Mouse (Mus musculus) neural tube, embryonic 11.5 days (tissue): Measurements from ENCODE around the gene Npr3. TPM values are rescaled to one million over a fixed set of nuclear protein-coding genes. Genes with fewer than 3 reads are reported as not detected.

Experiments used
- ATAC-seq: fragments of 200-750 bp; cut with Nextera tagmentation; 2 replicates; pipeline ENCODE4 v1.8.0; 2017; ENCODE audit warnings: moderate number of reproducible peaks, mild to moderate bottlenecking, moderate TSS enrichment, moderate library complexity; ENCODE audit not compliant: insufficient read depth, low FRiP score, low TSS enrichment
- DNase-seq: peaks from one replicate; pipeline ENCODE4 v3.0.0-alpha.2; 2015; ENCODE audit warnings: low spot score
- H3K27ac ChIP-seq: fragments of 300-500 bp; sonication (generic); 2 replicates; pipeline ENCODE4 v1.5.1; 2014; ENCODE audit warnings: low read depth, mild to moderate bottlenecking, low read length
- H3K27me3 ChIP-seq: fragments of 300-500 bp; sonication (generic); 2 replicates; pipeline ENCODE4 v1.6.1; 2014; ENCODE audit warnings: mild to moderate bottlenecking, low read length, mixed read lengths; ENCODE audit not compliant: control insufficient read depth, insufficient read depth
- H3K36me3 ChIP-seq: fragments of 300-500 bp; sonication (generic); 2 replicates; pipeline ENCODE4 v1.6.1; 2014; ENCODE audit warnings: mild to moderate bottlenecking, low read length, moderate library complexity, mixed read lengths; ENCODE audit not compliant: control insufficient read depth, insufficient read depth
- H3K4me1 ChIP-seq: fragments of 300-500 bp; sonication (generic); 2 replicates; pipeline ENCODE4 v1.6.1; 2014; ENCODE audit warnings: low read length, mixed read lengths; ENCODE audit not compliant: control insufficient read depth, insufficient read depth
- H3K4me2 ChIP-seq: fragments of 300-500 bp; sonication (generic); 2 replicates; pipeline ENCODE4 v1.6.1; 2014; ENCODE audit warnings: low read depth, mild to moderate bottlenecking, moderate library complexity
- H3K4me3 ChIP-seq: fragments of 300-500 bp; sonication (generic); 2 replicates; pipeline ENCODE4 v1.5.1; 2014; ENCODE audit warnings: low read depth, low read length
- H3K9ac ChIP-seq: fragments of 300-500 bp; sonication (generic); 2 replicates; pipeline ENCODE4 v1.6.1; 2014; ENCODE audit warnings: mild to moderate bottlenecking, low read length
- H3K9me3 ChIP-seq: fragments of 300-500 bp; sonication (generic); 2 replicates; pipeline ENCODE4 v1.6.1; 2016; ENCODE audit warnings: low read length; ENCODE audit not compliant: control insufficient read depth
- WGBS: fragments of 180-500 bp; shearing (Covaris S2); extraction: QIAGEN DNeasy Blood & Tissue Kit; methylation state at CpG from one replicate; pipeline ENCODE4 v1.1.7; 2014; 5-methylcytosine and 5-hydroxymethylcytosine counted together
- polyA plus RNA-seq: library from polyadenylated mRNA; unstranded; fragments of >200 nt; fragmentation: Nextera tagmentation; extraction: Ambion mirVana; gene quantifications from 2 replicates; pipeline ENCODE4 v1.2.1, GENCODE M21; 2014

Gene Npr3
- polyA plus RNA-seq, 1 experiment from 2014 or later, result 4.8 TPM

DNA sequence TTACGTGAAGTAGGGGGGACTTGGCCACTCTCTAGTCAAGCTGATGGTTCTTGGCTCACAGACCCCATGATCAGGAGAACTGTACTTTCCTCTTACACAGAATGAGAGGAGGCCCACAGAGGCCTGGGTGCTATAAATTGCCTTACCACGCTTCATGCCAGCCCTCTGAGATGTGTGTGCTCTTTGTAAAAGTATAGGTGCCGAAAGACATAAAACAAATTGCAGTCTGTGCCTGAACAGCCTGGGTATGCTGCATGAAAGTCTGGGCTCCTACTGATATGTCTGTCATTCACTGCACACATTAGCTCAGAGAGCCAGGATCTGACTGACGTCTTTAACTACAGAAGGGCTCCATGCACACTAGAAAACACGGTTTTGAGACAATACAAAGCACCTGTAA lies 9.9 kb downstream of the Npr3 start:
- DNase-seq (no peak), ATAC-seq (no peak)
- no peaks in the 10 kb centered on the region for H3K27me3 ChIP-seq
- 80% methylated on average over 5 of the region's 5 CpGs for WGBS
- no peak overlapping the region for H3K4me3 ChIP-seq
- H3K9ac ChIP-seq, result no peak overlapping the region
- H3K9me3 ChIP-seq, result no peaks in the 10 kb centered on the region
- no peaks in the 10 kb centered on the region for H3K36me3 ChIP-seq
- no peaks in the 10 kb centered on the region for H3K4me1 ChIP-seq
- H3K27ac ChIP-seq, result no peak overlapping the region
- no peak overlapping the region for H3K4me2 ChIP-seq

DNA sequence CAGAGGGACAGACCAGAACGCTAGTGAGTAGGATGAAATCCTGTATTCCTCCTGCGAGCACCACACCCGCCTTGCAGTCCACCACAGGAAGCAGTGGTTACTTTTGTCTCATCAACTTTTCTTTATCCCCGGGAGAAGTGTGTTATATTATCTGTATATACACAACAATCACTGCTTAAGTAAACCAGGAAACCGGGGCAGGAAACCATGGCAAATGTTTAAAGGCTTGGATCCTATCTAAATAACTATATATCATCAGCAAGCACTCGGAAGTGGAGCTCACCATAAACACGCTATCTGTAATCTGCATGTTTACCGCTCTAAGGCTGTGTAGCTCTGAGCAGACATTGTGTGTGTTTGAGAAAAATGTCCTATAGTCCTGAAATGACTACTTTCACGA lies 13.1 kb downstream of the Npr3 start:
- WGBS, result 78% methylated on average over 9 of the region's 9 CpGs
- no peak for DNase-seq
- H3K27me3 ChIP-seq, result no peaks in the 10 kb centered on the region
- no peak overlapping the region for H3K27ac ChIP-seq
- no peak for ATAC-seq
- H3K9me3 ChIP-seq, result no peaks in the 10 kb centered on the region
- H3K36me3 ChIP-seq, result no peaks in the 10 kb centered on the region
- H3K9ac ChIP-seq, result no peak overlapping the region
- H3K4me2 ChIP-seq, result no peak overlapping the region
- no peak overlapping the region for H3K4me3 ChIP-seq
- H3K4me1 ChIP-seq, result no peaks in the 10 kb centered on the region

DNA sequence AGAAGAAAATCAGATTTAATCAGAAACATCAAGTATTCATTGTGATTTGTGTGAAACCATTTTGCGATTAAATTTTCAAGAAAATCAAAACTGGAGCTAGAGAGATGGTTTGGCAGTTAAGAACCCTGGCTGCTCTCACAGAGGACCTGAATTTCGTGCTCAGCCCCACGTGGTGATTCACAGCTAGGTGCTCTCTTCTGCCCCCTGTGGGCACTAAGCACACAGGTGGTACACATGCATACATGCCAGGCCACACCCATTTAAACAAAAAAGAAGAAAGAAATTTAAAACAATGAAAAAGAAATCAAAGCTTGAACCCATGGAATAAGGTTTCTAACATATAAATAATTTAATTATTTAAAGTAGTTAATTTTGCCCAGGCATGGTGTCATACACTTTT lies 15.7 kb downstream of the Npr3 start:
- Histone ChIP-seq H3K9ac (no peak overlapping the region), H3K4me1 (no peaks in the 10 kb centered on the region), H3K27ac (no peak overlapping the region), H3K36me3 (no peaks in the 10 kb centered on the region), H3K9me3 (no peaks in the 10 kb centered on the region), H3K4me2 (no peak overlapping the region), H3K27me3 (no peaks in the 10 kb centered on the region), H3K4me3 (no peak overlapping the region)
- WGBS, result 61% methylated on average over 3 of the region's 3 CpGs
- no peak for DNase-seq
- no peak for ATAC-seq

DNA sequence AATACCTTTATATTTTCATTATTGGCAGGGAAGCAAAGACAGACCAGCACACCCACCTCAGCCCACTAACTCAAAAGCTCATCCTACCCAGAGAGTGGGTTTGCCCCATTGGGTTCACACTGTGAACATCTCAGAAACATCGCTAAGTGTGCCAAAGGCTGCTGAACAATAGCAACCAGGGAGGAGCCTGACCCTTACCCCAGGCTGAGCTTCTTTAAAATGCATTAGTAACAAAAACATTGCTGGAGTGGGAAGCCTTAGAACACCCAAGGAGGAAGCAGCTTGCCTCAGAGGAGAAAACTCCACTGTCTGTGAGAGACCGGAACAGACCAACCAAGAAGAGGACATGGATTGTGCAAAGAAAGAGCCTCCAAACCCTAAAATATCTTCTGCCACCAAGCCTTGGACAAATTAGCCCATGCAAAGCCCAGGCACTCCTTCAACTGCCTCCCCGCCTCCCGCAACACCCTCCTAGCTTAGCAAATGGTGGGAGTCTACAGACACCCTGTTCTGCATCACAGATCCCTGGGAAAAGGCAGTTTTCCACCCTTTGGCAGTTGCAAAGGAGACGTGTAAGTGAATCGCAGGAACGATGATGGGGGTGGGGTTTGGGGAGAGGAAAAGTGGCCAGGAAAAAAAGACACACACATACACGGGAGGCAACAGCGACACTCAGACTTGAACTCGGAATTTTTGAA lies 24.4 kb downstream of the Npr3 start:
- Histone ChIP-seq H3K9me3 (no peaks in the 10 kb centered on the region), H3K36me3 (no peaks in the 10 kb centered on the region; the same call in 1 of the 2 replicates), H3K4me2 (no peak overlapping the region), H3K27me3 (no peaks in the 10 kb centered on the region), H3K9ac (no peak overlapping the region), H3K4me1 (no peaks in the 10 kb centered on the region), H3K27ac (no peak overlapping the region), H3K4me3 (no peak overlapping the region)
- WGBS, result 53% methylated on average over 10 of the region's 10 CpGs
- no peak for ATAC-seq
- DNase-seq, result no peak

DNA sequence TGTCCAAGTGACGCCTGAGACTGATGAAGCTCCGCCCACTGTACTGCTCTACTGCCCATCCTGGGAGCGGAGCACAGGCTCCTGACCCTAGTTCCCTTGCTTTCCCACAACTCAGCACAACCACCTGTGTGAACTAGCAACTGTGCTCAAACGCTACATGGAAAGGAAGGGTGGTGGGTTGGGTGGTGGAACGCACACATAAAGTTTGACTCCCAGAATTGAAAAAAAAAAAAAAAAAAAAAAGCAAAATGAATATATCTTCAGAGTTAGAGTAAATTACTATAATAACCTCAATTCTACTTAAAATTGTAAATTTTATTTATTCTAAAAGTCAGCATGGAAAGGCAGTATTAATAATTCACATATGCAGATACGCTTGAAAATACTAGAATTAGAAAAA lies 25.3 kb downstream of the Npr3 start:
- ATAC-seq (no peak), DNase-seq (no peak)
- H3K27ac ChIP-seq, result no peak overlapping the region
- no peaks in the 10 kb centered on the region for H3K9me3 ChIP-seq
- no peaks in the 10 kb centered on the region; the same call in 1 of the 2 replicates for H3K36me3 ChIP-seq
- no peak overlapping the region for H3K4me2 ChIP-seq
- no peak overlapping the region for H3K4me3 ChIP-seq
- WGBS, result 90% methylated on average over 6 of the region's 6 CpGs
- H3K27me3 ChIP-seq, result no peaks in the 10 kb centered on the region
- no peaks in the 10 kb centered on the region for H3K4me1 ChIP-seq
- no peak overlapping the region for H3K9ac ChIP-seq

DNA sequence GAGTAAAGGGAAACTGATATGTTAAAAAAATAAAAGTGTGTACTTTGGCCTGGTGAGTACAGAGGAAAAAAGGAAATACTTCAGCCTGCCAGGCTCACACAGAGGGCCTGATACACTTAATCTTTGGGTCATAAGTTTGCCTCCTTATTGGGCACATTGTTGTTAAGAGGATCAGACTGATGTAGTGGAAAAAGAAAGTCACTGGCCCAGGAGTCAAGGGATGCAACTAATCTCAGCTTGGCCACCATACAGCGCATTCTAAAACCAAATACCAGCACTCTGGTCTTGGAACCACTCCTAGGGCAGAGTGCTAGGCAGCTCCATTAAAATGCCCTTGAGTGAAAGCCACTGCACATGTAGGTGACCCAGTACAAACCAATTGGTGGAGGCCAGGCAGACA lies 28.8 kb downstream of the Npr3 start:
- 90% methylated on average over 1 of the region's 1 CpGs for WGBS
- Histone ChIP-seq H3K4me2 (no peak overlapping the region), H3K27me3 (no peaks in the 10 kb centered on the region), H3K9ac (no peak overlapping the region), H3K4me3 (no peak overlapping the region), H3K9me3 (no peaks in the 10 kb centered on the region), H3K4me1 (no peaks in the 10 kb centered on the region), H3K36me3 (no peaks in the 10 kb centered on the region; the same call in 1 of the 2 replicates), H3K27ac (no peak overlapping the region)
- no peak for ATAC-seq
- DNase-seq, result no peak

DNA sequence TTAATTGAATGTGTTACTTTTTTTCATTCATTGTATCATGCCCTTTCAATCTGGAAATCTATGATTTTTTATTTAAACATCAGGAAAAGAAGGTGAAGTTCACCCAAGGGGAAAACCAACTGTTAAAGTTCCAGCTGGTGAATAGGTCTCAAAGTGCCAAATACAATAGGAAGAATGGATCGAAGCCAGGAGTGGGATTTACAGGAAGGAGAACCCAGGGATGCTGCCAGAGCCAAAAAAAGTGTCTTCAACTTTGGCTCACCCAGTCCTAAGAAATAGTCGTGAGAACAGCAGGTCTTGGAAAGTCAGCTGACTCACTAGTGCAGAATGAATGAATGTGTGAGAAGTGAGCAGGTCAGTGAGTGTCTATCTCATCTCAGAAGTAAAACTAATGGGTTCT lies 29.8 kb downstream of the Npr3 start:
- H3K4me3 ChIP-seq, result no peak overlapping the region
- 80% methylated on average over 2 of the region's 2 CpGs for WGBS
- H3K9ac ChIP-seq, result no peak overlapping the region
- H3K36me3 ChIP-seq, result no peaks in the 10 kb centered on the region; the same call in 1 of the 2 replicates
- H3K9me3 ChIP-seq, result no peaks in the 10 kb centered on the region
- no peak for DNase-seq
- H3K4me1 ChIP-seq, result no peaks in the 10 kb centered on the region
- no peak overlapping the region for H3K4me2 ChIP-seq
- no peak overlapping the region for H3K27ac ChIP-seq
- H3K27me3 ChIP-seq, result no peaks in the 10 kb centered on the region
- ATAC-seq, result no peak

DNA sequence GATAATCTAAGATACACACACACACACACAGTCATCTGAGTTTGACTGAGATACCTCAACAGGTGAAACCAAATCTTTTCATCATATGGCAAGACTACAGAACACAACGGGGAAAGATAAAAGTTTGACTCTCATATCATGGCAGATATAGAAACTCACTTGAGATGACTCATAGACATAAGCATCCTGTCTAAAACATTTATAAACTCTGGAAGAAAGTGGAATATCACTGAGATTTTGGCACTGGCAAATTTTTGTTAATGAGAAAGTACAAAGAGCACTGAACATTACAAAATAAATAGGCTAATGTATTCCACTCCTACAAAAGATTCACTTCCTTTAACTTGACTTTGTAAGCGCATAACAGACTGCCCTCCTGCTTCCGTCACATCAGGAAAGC lies 40.2 kb downstream of the Npr3 start:
- 92% methylated on average over 3 of the region's 3 CpGs for WGBS
- Histone ChIP-seq H3K4me1 (no peaks in the 10 kb centered on the region), H3K27me3 (no peaks in the 10 kb centered on the region), H3K36me3 (no peaks in the 10 kb centered on the region), H3K9ac (no peak overlapping the region), H3K27ac (no peak overlapping the region), H3K4me2 (no peak overlapping the region), H3K4me3 (no peak overlapping the region), H3K9me3 (no peaks in the 10 kb centered on the region)
- DNase-seq, result no peak
- no peak for ATAC-seq

DNA sequence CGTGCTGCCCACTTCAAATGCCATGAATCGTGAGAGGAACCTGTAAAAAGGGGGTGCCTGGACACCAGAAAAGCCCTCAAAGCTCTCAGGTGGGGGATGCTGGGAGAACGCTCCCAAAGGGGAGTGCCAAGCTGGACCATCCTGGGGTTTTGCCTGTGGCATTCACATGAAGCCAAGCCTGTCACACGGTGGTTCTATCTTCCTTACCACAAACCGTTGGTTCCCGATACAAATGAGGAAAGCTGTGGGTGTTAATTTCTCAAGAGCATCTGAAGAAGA lies 43.6 kb downstream of the Npr3 start:
- WGBS, result 84% methylated on average over 6 of the region's 6 CpGs
- H3K36me3 ChIP-seq, result no peaks in the 10 kb centered on the region
- H3K9me3 ChIP-seq, result no peaks in the 10 kb centered on the region
- ATAC-seq, result no peak
- DNase-seq, result no peak
- no peak overlapping the region for H3K4me3 ChIP-seq
- no peak overlapping the region for H3K9ac ChIP-seq
- no peak overlapping the region for H3K27ac ChIP-seq
- no peak overlapping the region for H3K4me2 ChIP-seq
- no peaks in the 10 kb centered on the region for H3K27me3 ChIP-seq
- H3K4me1 ChIP-seq, result no peaks in the 10 kb centered on the region
